Mouse (Mus musculus) heart, adult 2 months (tissue): ENCODE results near the gene Kcnc3.

Source experiments
- CTCF ChIP-seq: fragments of 200-600 bp; IDR thresholded peaks from 2 replicates; pipeline ENCODE4 v1.8.1; 2022; ENCODE audit warnings: antibody characterized with exemption, mild to moderate bottlenecking, moderate library complexity
- EP300 ChIP-seq: fragments of 200-500 bp; IDR thresholded peaks from 2 replicates; pipeline ENCODE4 v1.6.1; 2011; ENCODE audit warnings: low read depth, low read length, control low read depth; ENCODE audit not compliant: insufficient read depth
- POLR2A ChIP-seq: fragments of 200-500 bp; IDR thresholded peaks from 2 replicates; pipeline ENCODE4 v1.6.1; 2011; ENCODE audit warnings: mild to moderate bottlenecking, low read depth, low read length, control low read depth; ENCODE audit not compliant: insufficient read depth

DNA sequence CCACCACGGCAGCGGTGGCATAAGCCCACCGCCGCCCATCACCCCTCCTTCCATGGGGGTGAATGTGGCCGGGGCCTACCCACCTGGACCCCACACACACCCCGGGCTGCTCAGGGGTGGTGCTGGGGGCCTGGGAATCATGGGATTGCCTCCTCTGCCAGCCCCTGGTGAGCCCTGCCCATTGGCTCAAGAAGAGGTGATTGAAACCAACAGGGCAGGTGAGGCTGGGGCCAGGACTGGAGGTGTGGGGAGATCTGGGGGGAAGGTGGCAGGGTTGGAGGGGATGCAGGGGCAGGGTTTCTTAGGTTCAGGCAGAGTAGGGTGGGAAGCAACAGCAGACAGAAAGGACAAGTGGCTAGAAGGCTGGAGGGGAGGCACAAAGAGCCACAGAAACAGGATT is 5.6 kb downstream of the Kcnc3 start:
- TF ChIP-seq CTCF (no peak), EP300 (no peak), POLR2A (no peak)
